Mouse (Mus musculus) ES-CJ7 (cell line): ENCODE measurements around the gene Rab17.

Experiments
- DNase-seq: peaks from one replicate; pipeline ENCODE4 v3.0.0; 2011; ENCODE audit warnings: low read depth, low spot score

The Rab17 gene

DNA sequence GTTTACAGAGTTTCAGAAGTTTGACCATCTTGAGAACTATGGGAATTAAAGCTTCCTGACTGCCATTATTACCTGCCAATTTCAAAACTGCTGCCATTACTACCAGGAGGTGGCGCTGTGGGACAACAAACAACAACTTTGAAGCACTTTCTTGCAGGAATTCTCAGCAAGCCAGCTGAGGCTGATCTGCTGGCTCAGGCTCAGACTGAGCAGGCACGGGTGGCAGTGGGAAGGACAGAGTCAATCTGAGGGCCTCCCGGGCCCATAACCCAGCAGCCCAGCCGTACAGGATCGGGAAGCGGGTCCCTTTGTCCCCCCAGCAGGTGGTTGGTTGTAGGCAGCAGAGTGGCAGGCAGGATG, 40.9 kb downstream of the Rab17 start:
- DNase-seq = peak; percentile 92

DNA sequence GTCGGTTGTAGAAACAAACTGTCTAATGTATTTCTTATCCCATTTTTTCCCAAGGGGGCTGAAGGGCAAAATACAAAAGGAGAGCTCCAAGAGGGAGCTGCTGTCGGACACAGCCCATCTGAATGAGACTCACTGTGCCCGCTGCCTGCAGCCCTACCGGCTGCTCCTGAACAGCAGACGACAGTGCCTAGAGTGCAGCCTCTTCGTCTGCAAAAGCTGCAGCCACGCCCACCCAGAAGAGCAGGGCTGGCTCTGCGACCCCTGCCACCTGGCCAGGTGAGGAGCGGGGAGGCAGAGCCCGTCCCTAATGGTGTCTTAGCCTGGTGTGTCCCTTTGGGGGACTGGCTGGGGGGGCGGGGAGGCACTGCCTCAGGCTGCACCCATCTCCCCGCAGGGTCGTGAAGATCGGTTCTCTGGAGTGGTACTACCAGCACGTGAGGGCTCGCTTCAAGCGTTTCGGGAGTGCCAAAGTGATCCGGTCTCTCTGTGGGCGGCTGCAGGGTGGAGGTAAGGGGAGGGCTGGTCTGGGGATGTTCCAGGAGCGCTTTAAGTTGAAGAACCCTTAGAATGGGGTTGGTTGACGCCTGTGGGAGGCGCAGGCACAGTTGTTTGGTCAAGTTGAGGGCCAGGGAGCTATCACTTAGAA, 41.4 kb downstream of the Rab17 start:
- DNase-seq = peak; percentile 21

DNA sequence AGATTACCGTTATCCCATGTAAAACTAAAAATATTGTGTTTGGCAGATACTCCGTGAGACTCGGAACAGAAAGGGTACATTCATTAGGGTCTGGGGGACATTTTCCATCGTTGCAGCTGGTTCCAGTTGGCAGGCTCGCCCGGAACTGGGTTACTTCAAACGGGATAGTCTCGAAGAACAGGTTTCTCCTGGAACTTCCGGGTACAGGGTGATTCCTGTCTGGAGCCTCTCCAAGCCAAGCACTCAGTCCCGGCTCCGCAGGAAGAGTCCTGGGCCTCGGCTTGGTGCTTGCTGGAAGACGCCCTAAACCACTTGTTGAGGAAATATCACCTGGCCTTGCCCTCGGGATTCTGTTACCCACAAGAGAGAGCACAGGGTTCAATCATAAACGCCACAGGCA, 42.2 kb downstream of the Rab17 start:
- no peak for DNase-seq

DNA sequence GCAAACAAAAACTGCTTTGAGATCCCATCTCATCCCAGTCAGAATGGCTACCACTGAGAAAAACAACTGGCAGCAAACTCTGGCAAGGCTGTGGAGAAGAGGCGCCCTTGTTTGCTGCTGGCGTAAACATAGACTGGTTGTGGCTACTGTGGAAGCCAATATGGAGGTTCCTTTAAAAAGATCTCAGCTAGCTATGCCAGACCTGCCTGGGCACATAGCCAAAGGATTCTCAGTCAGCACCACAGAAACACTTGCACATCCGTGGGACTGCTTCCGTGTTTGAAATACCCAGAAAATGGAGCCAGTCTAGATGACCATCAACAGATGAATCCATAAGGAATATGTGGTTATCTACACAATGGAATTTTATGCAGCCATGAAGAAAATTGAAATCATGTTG, 43.4 kb downstream of the Rab17 start:
- DNase-seq = no peak

DNA sequence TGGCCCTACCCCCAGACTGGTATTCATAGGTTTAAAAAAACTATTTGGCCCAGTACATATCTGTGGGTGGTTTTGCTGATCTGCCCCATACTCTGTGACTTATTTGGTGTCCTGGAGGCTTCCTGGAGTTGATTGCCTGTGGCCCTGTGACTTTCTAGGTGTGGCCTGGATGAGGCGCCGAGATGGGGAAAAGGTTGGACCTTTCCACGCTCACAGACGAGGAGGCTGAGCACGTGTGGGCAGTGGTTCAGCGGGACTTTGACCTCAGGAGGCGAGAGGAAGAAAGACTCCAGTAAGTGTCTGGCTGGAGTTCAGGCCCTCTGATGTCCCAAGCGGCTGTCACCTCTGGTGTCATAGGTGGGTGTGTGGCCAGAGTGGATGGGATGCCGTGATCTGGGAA, 47.8 kb downstream of the Rab17 start:
- DNase-seq = no peak

DNA sequence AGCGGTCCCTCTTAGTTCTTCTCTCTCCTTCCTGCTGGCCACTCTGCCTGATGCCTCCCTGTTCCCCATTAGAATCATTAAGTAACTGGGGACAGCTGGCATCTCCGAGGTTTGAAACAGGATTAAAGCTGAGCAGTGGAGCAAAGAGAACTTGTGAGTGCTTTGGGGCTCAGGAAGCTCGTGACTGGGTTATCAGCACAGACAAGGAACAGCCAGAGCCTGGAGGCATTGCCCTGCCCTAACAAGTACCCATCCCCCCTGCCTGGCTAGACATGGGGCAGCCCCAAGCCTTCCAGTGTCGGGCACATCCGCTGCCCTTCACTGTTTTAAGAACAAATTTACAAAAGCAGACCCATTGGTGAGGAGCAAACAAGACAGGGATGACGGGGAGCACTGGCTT, 52.0 kb downstream of the Rab17 start:
- DNase-seq = no peak

DNA sequence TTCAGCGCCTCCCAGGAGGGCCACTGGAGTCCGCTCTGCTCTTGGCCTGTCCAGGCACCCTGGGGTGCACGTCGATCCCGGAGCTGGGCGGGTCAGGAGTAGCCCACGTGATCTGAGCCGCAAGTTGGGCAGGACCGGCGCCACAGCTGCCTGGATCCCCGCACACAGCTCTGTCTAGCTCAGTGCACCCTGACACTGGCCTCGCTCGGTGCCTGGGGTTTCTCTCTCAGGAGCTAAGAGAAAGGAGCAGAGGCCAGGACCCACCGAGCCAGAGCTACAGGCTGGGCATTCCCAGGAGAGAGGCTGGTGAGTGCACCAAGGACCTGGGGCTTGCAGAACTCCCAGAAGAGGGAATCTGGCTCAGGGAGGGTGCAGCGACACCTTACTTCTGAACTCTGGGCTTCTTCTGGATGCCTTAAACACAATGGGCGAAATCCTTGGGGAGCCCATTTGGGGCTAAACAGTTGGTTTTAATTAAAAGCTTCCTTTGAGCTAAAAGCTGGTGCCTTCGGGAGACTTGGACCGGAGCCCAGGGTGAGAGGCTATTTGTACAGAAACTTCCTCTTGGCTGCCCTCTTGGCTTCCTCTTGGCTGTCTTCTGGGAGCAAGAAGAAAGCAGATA, 54.4 kb downstream of the Rab17 start, which contains the start of gene Mlph:
TSS of gene Mlph (plus strand) at position 138 of the 622 bp plus-strand sequence.
- DNase-seq = peak; percentile 12

DNA sequence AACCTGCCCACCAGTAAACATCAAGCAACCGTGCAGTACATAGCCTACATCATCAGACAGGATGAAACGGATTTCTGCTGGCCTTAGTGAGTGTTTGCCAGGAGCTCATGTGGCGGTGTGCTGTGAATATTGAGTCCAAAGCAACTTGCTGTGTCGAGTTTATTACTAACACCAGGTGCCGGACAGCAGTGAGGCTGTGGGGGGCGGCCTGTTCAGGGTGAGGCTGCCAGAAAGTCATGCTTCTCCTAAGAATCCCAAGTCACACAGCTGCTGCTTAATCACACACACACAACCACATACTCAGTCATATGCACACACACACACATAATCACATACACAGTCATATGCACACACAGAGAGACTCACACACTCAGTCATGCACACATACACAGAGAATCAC, 56.2 kb downstream of the Rab17 start:
- no peak for DNase-seq

DNA sequence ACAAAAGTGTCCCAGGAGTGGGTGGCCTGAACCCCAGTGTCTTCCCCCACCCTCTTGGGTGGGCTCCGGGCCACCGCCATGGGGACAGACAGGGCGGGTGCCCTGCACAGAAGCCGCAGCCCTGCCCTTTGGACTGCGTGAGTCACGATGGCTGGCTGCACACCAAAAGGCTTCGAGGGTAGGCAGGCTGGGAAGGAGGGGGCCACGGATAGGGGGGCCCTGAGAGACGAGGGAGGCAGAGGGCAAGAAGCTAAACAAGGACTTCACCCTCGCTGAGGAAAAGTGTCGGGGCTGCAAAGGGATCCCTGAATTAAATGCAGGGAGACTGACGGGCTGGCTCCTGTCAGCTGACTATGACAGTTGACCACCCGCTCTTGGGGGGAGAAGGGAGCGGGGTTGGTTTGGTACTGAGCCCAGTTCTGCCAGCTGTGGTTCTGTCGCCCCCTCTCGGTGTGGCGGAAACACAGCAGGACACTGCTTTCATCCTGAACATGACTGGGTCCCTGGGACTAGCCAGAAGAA, 59.8 kb downstream of the Rab17 start:
- no peak for DNase-seq

DNA sequence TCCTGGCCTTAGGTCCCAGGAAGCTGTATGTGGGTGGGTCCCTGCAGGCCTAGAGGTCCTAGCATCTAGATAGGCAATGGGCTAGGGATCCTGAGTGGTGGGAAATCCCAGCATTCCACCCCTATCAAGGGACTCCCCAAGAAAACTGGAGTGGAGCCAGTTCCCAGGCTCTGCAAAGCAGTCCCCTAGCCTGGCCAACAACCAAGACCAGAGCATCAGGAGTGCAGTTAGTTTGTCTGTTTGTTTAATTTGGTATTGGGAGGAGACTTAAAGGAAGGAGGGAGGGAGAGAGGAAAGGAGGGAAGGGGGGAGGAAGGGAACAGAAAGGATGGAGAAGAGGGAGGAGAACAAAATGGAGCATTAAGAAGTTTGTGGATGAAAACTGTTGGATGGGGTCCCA, 60.3 kb downstream of the Rab17 start:
- DNase-seq = no peak
